Mouse (Mus musculus) forebrain, embryonic 11.5 days (tissue): ENCODE measurements around the gene Myo10. TPM values are rescaled to one million over a fixed set of nuclear protein-coding genes. Genes with fewer than 3 reads are reported as not detected.
A peak's percentile ranks its signal among the peaks of the same experiment; 100 is the strongest.

Experiments
- ATAC-seq: fragments of 200-750 bp; cut with Nextera tagmentation; replicated peaks from 2 replicates; pipeline ENCODE4 v1.8.0; 2017; ENCODE audit warnings: moderate TSS enrichment; ENCODE audit not compliant: low FRiP score
- DNase-seq: peaks from one replicate; pipeline ENCODE4 v3.0.0-alpha.2; 2017; ENCODE audit warnings: low spot score
- H3K27ac ChIP-seq: fragments of 300-500 bp; sonication (generic); 2 replicates; pipeline ENCODE4 v1.5.1; 2014; ENCODE audit warnings: low read depth, low read length
- H3K27me3 ChIP-seq: fragments of 300-500 bp; sonication (generic); 2 replicates; pipeline ENCODE4 v1.6.1; 2014; ENCODE audit warnings: mild to moderate bottlenecking, low read length, mixed read lengths; ENCODE audit not compliant: control insufficient read depth, insufficient read depth
- H3K36me3 ChIP-seq: fragments of 300-500 bp; sonication (generic); 2 replicates; pipeline ENCODE4 v1.6.1; 2014; ENCODE audit warnings: mild to moderate bottlenecking, low read length, moderate library complexity, mixed read lengths; ENCODE audit not compliant: control insufficient read depth, insufficient read depth
- H3K4me1 ChIP-seq: fragments of 300-500 bp; sonication (generic); replicated peaks from 2 replicates; pipeline ENCODE4 v1.6.1; 2014; ENCODE audit warnings: low read length, mixed read lengths; ENCODE audit not compliant: control insufficient read depth, insufficient read depth
- H3K4me2 ChIP-seq: fragments of 300-500 bp; sonication (generic); 2 replicates; pipeline ENCODE4 v1.6.1; 2014; ENCODE audit warnings: low read depth, mild to moderate bottlenecking, low read length, moderate library complexity, mixed read lengths; ENCODE audit not compliant: severe bottlenecking
- H3K4me3 ChIP-seq: fragments of 300-500 bp; sonication (generic); 2 replicates; pipeline ENCODE4 v1.5.1; 2014; ENCODE audit warnings: low read depth, low read length
- H3K9ac ChIP-seq: fragments of 300-500 bp; sonication (generic); 2 replicates; pipeline ENCODE4 v1.6.1; 2014; ENCODE audit warnings: low read length
- H3K9me3 ChIP-seq: fragments of 300-500 bp; sonication (generic); 2 replicates; pipeline ENCODE4 v1.6.1; 2016; ENCODE audit warnings: low read length, mixed read lengths; ENCODE audit not compliant: control insufficient read depth
- WGBS: fragments of 180-500 bp; shearing (Covaris S2); extraction: QIAGEN DNeasy Blood & Tissue Kit; methylation state at CpG from one replicate; pipeline ENCODE4 v1.1.7; 2014; 5-methylcytosine and 5-hydroxymethylcytosine counted together
- polyA plus RNA-seq: library from polyadenylated mRNA; unstranded; fragments of >200 nt; fragmentation: Nextera tagmentation; extraction: Ambion mirVana; gene quantifications from 2 replicates; pipeline ENCODE4 v1.2.1, GENCODE M21; 2014

Myo10 gene
- polyA plus RNA-seq, 1 experiment from 2014 or later = 72.6 TPM

DNA sequence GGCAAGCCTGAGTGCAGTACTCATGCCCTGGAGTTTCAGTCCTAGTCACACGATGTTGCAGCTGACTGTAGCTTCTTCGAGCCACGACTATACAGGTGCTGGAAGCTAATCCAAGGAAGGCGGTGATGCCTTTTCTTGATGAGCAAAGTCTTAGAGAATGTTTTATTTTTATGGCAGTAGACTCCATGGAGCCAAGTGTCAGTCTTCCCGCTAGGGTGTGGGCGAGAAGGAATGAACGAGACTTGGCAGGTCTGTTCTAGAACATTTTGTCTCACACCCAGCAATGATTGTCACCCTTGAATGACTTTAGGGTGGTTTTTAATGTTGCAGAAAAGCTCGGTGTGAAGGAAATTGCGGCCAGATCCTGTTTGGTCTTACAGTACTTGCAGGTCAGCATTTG, 62.9 kb downstream of the Myo10 start:
- Histone ChIP-seq H3K9ac (no peak overlapping the region), H3K4me3 (no peak overlapping the region), H3K4me1 (peaks cover 9% of the 10 kb centered on the region), H3K9me3 (no peaks in the 10 kb centered on the region), H3K27me3 (no peaks in the 10 kb centered on the region; the same call in 1 of the 2 replicates), H3K27ac (no peak overlapping the region), H3K36me3 (no peaks in the 10 kb centered on the region), H3K4me2 (no peak overlapping the region)
- ATAC-seq (no peak), DNase-seq (no peak)
- 92% methylated on average over 9 of the region's 9 CpGs for WGBS

DNA sequence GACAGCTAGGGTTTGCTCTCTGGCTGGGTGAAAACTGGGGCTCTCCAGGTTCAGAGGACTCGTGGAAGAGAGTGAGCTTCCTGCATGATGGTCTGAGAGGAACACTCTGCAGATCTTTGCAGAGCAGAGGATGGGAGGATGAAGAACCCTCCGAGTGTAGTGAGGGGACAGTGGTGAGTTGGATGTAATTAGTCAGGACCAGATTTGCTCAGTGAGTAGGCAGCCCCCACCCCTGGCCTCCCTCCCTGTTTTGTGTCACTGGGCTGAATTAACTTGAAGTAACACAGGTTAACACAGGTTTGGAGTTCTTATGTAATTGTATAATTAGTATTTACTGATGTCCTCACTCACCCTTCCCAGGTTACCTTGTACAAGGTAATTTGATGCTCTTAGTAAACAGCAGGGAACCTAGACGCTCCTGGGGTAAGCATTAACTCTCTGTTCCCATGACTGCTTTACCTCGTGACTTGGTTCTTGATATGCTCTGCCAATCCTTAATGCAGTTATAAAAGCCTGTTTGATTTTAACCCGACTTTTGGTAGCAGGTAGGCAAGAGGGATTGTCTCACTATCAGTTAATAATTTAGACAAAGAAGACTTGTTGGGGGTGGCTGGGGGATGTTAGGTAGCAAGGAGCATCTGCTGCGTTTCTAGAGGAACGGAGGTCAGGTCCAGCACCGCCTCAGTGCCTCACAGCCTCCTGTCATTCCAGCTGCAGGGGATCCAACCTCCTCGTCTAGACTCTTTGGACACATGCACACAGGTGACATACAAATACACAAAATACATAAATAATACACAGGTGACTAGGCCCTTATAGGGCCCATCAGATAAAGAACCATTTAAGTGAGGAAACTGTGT, 66.3 kb downstream of the Myo10 start:
- H3K9me3 ChIP-seq = no peaks in the 10 kb centered on the region
- WGBS = 52% methylated on average over 9 of the region's 9 CpGs
- H3K4me1 ChIP-seq = peaks cover 12% of the 10 kb centered on the region
- no peak overlapping the region for H3K4me2 ChIP-seq
- peaks cover 2% of the 10 kb centered on the region; the same call in 1 of the 2 replicates for H3K27me3 ChIP-seq
- DNase-seq (no peak), ATAC-seq (no peak)
- no peaks in the 10 kb centered on the region for H3K36me3 ChIP-seq
- H3K27ac ChIP-seq = no peak overlapping the region
- no peak overlapping the region for H3K9ac ChIP-seq
- no peak overlapping the region for H3K4me3 ChIP-seq

DNA sequence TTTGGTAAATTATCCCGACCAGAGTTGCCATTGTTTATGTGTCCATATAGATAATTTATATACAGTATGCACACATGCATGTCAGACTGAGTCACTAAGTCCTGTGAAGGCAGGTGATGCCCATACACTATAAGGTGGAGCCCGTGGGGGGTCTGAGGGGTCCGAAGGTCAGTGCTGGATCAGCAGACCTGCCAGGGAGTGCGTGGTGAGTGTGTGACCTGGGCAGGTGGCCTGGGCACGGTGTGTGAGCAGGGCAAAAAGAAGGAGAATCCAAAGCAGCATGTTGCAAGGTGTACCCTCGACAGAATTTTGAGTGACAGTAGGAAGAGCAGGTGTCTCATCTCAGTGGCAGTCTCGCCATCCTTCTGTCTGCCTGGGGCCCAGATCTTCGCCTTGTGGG, 67.2 kb downstream of the Myo10 start:
- WGBS = 78% methylated on average over 8 of the region's 8 CpGs
- peak; percentile 50 for ATAC-seq
- no peaks in the 10 kb centered on the region for H3K36me3 ChIP-seq
- no peak overlapping the region for H3K27ac ChIP-seq
- no peak overlapping the region for H3K4me3 ChIP-seq
- DNase-seq = no peak
- no peak overlapping the region for H3K4me2 ChIP-seq
- no peaks in the 10 kb centered on the region for H3K9me3 ChIP-seq
- H3K4me1 ChIP-seq = peaks cover 12% of the 10 kb centered on the region
- no peak overlapping the region for H3K9ac ChIP-seq
- peaks cover 2% of the 10 kb centered on the region; the same call in 1 of the 2 replicates for H3K27me3 ChIP-seq

DNA sequence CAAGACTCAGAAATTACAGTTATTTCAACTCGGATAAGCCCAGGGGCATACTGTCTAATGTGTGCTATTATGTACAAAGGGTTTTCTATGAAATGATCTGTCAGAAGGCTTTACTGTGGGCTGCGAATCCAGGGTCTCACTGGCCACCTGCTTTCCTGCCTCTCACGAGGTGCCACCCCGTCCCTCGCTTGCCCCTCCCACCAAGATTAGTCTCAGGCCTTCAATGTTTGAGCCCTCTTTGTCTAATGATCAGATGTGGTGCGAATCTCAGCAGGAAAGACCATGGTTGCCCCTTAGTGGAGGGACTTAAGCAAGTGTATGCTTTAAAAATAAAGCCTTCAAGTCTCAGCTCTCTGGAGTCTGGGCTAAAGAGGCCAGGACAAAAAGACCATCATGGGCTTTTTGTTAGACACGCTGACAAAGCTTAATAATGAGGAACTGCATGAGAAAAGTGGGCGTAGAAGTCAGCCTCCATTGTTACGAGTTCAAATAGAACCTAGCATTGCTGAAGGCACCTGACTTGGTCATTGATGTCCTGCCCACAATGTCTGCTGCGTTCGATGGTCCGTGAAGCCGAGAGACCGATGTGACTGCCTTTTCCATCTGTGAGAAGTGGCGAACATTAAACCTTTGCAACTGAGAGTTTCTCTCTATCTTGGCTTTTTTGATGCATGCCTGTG, 67.9 kb downstream of the Myo10 start:
- Histone ChIP-seq H3K4me3 (no peak overlapping the region), H3K36me3 (no peaks in the 10 kb centered on the region), H3K27me3 (peaks cover 2% of the 10 kb centered on the region; the same call in 1 of the 2 replicates), H3K27ac (no peak overlapping the region), H3K4me2 (no peak overlapping the region; the same call in 1 of the 2 replicates), H3K9me3 (no peaks in the 10 kb centered on the region), H3K9ac (no peak overlapping the region), H3K4me1 (peaks cover 12% of the 10 kb centered on the region)
- ATAC-seq = peak; percentile 65
- 23% methylated on average over 15 of the region's 15 CpGs for WGBS
- DNase-seq = no peak

DNA sequence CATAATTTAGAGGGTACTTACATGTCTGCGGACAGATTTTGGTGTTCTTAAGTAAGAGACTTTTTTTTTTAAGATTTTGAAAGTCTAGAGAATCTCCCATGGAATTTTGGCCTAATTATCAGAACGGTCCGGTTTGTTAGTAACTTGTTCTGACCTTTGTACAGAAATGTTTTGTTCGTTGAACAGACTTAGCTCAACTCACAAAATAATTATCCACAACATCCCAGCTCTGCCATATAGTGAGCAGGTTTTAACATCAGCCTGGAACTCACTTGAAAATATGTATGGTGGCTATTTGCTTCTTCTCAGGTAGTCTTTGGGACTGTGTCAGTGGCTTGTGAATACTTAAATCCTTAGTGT, 68.4 kb downstream of the Myo10 start:
- H3K27ac ChIP-seq = no peak overlapping the region
- DNase-seq = no peak

DNA sequence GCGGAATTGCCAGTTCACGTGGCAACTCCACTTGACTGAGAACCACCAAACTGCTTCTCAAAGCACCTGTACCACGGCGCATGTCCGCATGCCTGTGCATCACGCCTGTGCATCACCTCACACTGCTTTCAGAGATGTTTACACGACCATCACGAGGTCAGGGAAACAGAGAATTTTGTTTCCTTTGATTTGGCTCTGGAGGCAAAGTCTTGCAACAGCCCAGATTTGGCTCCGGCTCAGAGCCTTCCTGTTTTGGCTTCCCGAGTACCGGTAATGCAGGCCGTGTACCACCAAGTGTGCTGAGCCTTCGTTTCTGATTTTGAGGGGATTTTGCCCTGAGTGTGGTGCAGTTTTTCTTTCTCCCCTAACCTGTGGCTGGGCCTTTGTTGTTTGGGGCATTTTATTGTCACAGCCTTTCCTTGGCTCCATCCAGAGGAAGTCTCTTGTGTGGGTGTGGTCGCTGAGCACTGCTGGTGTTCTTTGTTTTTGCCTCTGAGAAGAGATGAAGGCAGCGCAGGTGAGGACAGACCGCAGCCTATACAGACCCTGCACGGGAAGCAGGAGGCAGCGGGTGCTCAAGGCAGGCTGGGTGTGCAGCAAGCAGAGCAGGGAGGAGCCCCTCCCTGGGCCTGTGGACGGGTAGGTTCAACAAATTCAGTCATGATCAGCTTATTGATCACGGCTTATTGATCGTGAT, 70.1 kb downstream of the Myo10 start:
- WGBS = 42% methylated on average over 21 of the region's 21 CpGs

More for the DNA sequence above, 68.4 kb downstream of the Myo10 start:
- Histone ChIP-seq H3K4me2 (no peak overlapping the region; the same call in 1 of the 2 replicates), H3K4me1 (peaks cover 12% of the 10 kb centered on the region), H3K27me3 (peaks cover 2% of the 10 kb centered on the region; the same call in 1 of the 2 replicates), H3K4me3 (no peak overlapping the region), H3K9me3 (no peaks in the 10 kb centered on the region), H3K36me3 (no peaks in the 10 kb centered on the region), H3K9ac (no peak overlapping the region)
- WGBS = 55% methylated on average over 4 of the region's 4 CpGs
- no peak for ATAC-seq

DNA sequence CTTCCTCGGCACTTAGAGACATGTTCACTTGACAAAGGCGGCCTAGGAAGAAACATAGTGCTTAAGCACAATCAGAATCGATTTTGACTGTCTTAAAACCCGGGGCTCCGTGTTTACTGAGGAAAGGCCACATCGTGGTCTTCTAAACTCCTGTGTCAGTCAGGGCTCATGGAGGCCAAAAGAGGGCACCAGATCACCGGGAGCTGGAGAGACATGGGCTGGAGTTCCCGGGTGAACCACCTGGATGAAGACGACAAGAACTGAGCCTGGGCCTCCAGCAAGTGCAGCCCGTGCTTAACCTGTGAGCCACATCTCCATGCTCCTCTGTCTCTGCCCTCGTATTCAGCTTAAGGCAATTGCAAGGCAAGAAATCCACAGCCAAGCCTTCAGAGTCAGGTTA, 71.4 kb downstream of the Myo10 start:
- no peaks in the 10 kb centered on the region for H3K9me3 ChIP-seq
- WGBS = 90% methylated on average over 11 of the region's 11 CpGs
- no peak overlapping the region for H3K4me2 ChIP-seq
- peaks cover 2% of the 10 kb centered on the region; the same call in 1 of the 2 replicates for H3K27me3 ChIP-seq
- DNase-seq (no peak), ATAC-seq (no peak)
- no peak overlapping the region for H3K9ac ChIP-seq
- H3K4me1 ChIP-seq = peaks cover 12% of the 10 kb centered on the region
- no peaks in the 10 kb centered on the region for H3K36me3 ChIP-seq
- no peak overlapping the region for H3K27ac ChIP-seq
- no peak overlapping the region for H3K4me3 ChIP-seq

More for the DNA sequence above, 70.1 kb downstream of the Myo10 start:
- H3K4me3 ChIP-seq = no peak overlapping the region
- DNase-seq = no peak
- ATAC-seq = no peak
- no peaks in the 10 kb centered on the region for H3K36me3 ChIP-seq
- H3K4me2 ChIP-seq = no peak overlapping the region
- no peak overlapping the region for H3K27ac ChIP-seq
- no peaks in the 10 kb centered on the region for H3K9me3 ChIP-seq
- H3K4me1 ChIP-seq = peaks cover 12% of the 10 kb centered on the region
- no peak overlapping the region for H3K9ac ChIP-seq
- peaks cover 2% of the 10 kb centered on the region; the same call in 1 of the 2 replicates for H3K27me3 ChIP-seq

DNA sequence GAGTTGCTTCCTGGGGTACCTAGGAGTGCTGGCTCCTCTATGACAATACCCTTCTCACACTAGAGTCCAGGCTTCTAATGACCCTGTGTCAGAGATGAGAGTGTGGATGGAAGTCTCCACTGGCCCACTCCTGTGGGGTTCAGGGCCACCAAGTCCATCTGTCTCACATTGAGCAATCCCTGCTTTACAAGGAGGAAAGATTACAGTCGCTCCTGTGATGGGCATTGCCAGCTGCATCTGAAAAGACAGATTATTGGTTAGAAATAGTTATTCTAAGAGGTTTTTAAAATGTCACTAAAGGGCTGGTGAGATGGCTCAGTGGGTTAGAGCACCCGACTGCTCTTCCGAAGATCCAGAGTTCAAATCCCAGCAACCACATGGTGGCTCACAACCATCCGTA, 72.4 kb downstream of the Myo10 start:
- Histone ChIP-seq H3K9ac (no peak overlapping the region), H3K4me1 (peaks cover 10% of the 10 kb centered on the region), H3K36me3 (no peaks in the 10 kb centered on the region), H3K4me2 (no peak overlapping the region), H3K4me3 (no peak overlapping the region), H3K27me3 (peaks cover 2% of the 10 kb centered on the region; the same call in 1 of the 2 replicates), H3K27ac (no peak overlapping the region), H3K9me3 (no peaks in the 10 kb centered on the region)
- ATAC-seq = no peak
- 97% methylated on average over 4 of the region's 4 CpGs for WGBS
- no peak for DNase-seq
